Mouse (Mus musculus): ENCODE results near the gene Tex36. TPM values are rescaled to one million over a fixed set of nuclear protein-coding genes. Genes with fewer than 3 reads are reported as not detected.

The Tex36 gene
- total RNA-seq (2021): not detected
- long read RNA-seq, experiment 1: 0 reads
- long read RNA-seq, experiment 2: 0 reads

- no peak for DNase-seq (ENCODE audit: low spot score in 2 of 2)
These were observed at the start of gene Tex36 for GRCm38 (mm10) chr7:133602058-133602457. Gene Tex36, minus strand, starts transcription at chr7:133602158.

- DNase-seq (ENCODE audit: low spot score in 2 of 2): no peak
These were observed 43.8 kb upstream of the Tex36 start for GRCm38 (mm10) chr7:133645716-133646115.

GRCm38 (mm10) chr7:133638821-133639220 lies 36.9 kb upstream of the Tex36 start:
- DNase-seq (ENCODE audit: low spot score in 2 of 2): peak; percentile 62 to 68

- DNase-seq (ENCODE audit: low spot score in 2 of 2): no peak
These were observed 36.3 kb upstream of the Tex36 start for GRCm38 (mm10) chr7:133638306-133638705.

GRCm38 (mm10) chr7:133637361-133638305 lies 35.7 kb upstream of the Tex36 start, which contains the start of gene Edrf1:
Gene Edrf1, plus strand, starts transcription at chr7:133637543.
- DNase-seq (ENCODE audit: low spot score in 2 of 2): peak; percentile 94 to 97

- peak; percentile 93 to 95 for DNase-seq (ENCODE audit: low spot score in 2 of 2)
These were observed 34.9 kb upstream of the Tex36 start for GRCm38 (mm10) chr7:133636738-133637352.

- no peak for DNase-seq (ENCODE audit: low spot score in 2 of 2)
These were observed 33.1 kb upstream of the Tex36 start for GRCm38 (mm10) chr7:133634932-133635650.

- DNase-seq (ENCODE audit: low spot score in 2 of 2): peak; percentile 50 to 74
These were observed 30.5 kb upstream of the Tex36 start for GRCm38 (mm10) chr7:133632476-133632875.

GRCm38 (mm10) chr7:133630821-133631220 lies 28.9 kb upstream of the Tex36 start:
- peak in 1 of 2 experiments; percentile 13 for DNase-seq (ENCODE audit: low spot score in 2 of 2)

GRCm38 (mm10) chr7:133627184-133627936 lies 25.4 kb upstream of the Tex36 start:
- no peak for DNase-seq (ENCODE audit: low spot score in 2 of 2)

GRCm38 (mm10) chr7:133623226-133623625 lies 21.3 kb upstream of the Tex36 start:
- DNase-seq (ENCODE audit: low spot score in 2 of 2): no peak

GRCm38 (mm10) chr7:133620721-133621120 lies 18.8 kb upstream of the Tex36 start:
- peak; percentile 19 to 27 for DNase-seq (ENCODE audit: low spot score in 2 of 2)

- no peak for DNase-seq (ENCODE audit: low spot score in 2 of 2)
These were observed 11.0 kb upstream of the Tex36 start for GRCm38 (mm10) chr7:133612981-133613380.

GRCm38 (mm10) chr7:133609585-133609984 lies 7.6 kb upstream of the Tex36 start:
- DNase-seq (ENCODE audit: low spot score in 2 of 2): peak; percentile 24 to 27

GRCm38 (mm10) chr7:133608631-133609340 lies 6.8 kb upstream of the Tex36 start:
- DNase-seq (ENCODE audit: low spot score in 2 of 2): peak; percentile 7 to 35

- DNase-seq (ENCODE audit: low spot score in 2 of 2): no peak
These were observed 6.1 kb upstream of the Tex36 start for GRCm38 (mm10) chr7:133607883-133608575.

GRCm38 (mm10) chr7:133607331-133607730 lies 5.4 kb upstream of the Tex36 start:
- DNase-seq (ENCODE audit: low spot score in 2 of 2): no peak

GRCm38 (mm10) chr7:133604427-133605081 lies 2.6 kb upstream of the Tex36 start:
- DNase-seq (ENCODE audit: low spot score in 2 of 2): no peak

GRCm38 (mm10) chr7:133603156-133603555 lies 1.2 kb upstream of the Tex36 start:
- DNase-seq (ENCODE audit: low spot score in 2 of 2): no peak
